Mouse (Mus musculus) inflammation-experienced regulatory T-cells, adult 16 weeks (primary cell): ENCODE data around the gene Gm10378. TPM values are rescaled to one million over a fixed set of nuclear protein-coding genes. Genes with fewer than 3 reads are reported as not detected.

Experiments
- polyA plus RNA-seq: library from polyadenylated mRNA; unstranded; fragments of 100-300 nt; shearing (Covaris generic); gene quantifications from one replicate; pipeline ENCODE4 v1.2.1, GENCODE M21; 2017

The Gm10378 gene
- not detected for polyA plus RNA-seq

GRCm38 (mm10) chr14:42655638-42656037 lies at the start of gene Gm10378:
Gm10378 (plus strand) TSS chr14:42655938.

GRCm38 (mm10) chr14:42641817-42642216 lies 13.9 kb upstream of the Gm10378 start, which contains the start of gene Gm3633:
Gm3633 (minus strand) TSS chr14:42641917.

Other genes starting within 250 kb of the Gm10378 start
- not detected for gene Gm8005, start 216.3 kb upstream of the Gm10378 start, polyA plus RNA-seq
- not detected for gene Gm8011, start 192.1 kb upstream of the Gm10378 start, polyA plus RNA-seq
- gene Gm8020, start 153.6 kb upstream of the Gm10378 start, polyA plus RNA-seq = not detected
- gene Gm8024, start 131.7 kb upstream of the Gm10378 start, polyA plus RNA-seq = not detected
- not detected for gene Gm17124, start 56.1 kb upstream of the Gm10378 start, polyA plus RNA-seq
- not detected for gene Gm3633, start 14.0 kb upstream of the Gm10378 start, polyA plus RNA-seq
- gene Gm3015, start 112.9 kb downstream of the Gm10378 start, polyA plus RNA-seq = not detected
- not detected for gene Gm10377, start 142.0 kb downstream of the Gm10378 start, polyA plus RNA-seq
- gene Gm21977, start 197.5 kb downstream of the Gm10378 start, polyA plus RNA-seq = not detected